Mouse (Mus musculus) brain, embryonic 14.5 days (tissue): ENCODE measurements around the gene Pak6. TPM values are rescaled to one million over a fixed set of nuclear protein-coding genes. Genes with fewer than 3 reads are reported as not detected.

Experiments
- DNase-seq: peaks from one replicate; pipeline ENCODE4 v3.0.0-alpha.2; 2011; ENCODE audit warnings: low read depth
- CTCF ChIP-seq: fragments of 200-500 bp; IDR thresholded peaks from 2 replicates; pipeline ENCODE4 v1.5.1; 2012; ENCODE audit warnings: inconsistent platforms, mild to moderate bottlenecking, moderate library complexity, borderline replicate concordance; ENCODE audit not compliant: insufficient read depth, insufficient read length; ENCODE audit errors: extremely low read depth
- POLR2A ChIP-seq: fragments of 200-500 bp; IDR thresholded peaks from 2 replicates; pipeline ENCODE4 v1.6.1; 2012; ENCODE audit warnings: mild to moderate bottlenecking, inconsistent platforms, borderline replicate concordance; ENCODE audit not compliant: poor library complexity, insufficient read depth, insufficient read length, severe bottlenecking; ENCODE audit errors: extremely low read depth
- polyA plus RNA-seq: library from polyadenylated mRNA; depleted of rRNA; stranded (reverse); fragments of >200 nt; gene quantifications from 2 replicates; pipeline ENCODE4 v1.2.3, GENCODE M21; 2012

Gene Pak6
- polyA plus RNA-seq, 1 experiment: 41.3 TPM

DNA sequence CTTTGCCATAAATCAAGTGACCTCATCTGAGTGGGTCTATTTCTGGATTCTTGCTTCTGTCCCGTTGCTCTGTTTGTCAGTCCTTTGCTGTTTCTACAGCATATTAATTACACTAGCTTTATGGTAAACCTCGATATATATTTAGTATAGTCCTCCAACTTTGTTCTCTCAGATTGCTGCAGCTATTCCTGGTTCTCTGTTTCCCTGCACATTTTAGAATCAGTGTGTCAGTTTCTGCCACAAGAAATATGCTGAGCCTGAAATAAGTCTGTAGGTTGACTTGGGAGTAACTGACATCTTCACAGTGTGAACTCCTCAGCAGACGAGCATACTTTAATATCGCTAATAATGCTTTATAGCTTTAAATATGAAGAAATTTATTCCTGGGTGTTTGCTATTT, 22.0 kb downstream of the Pak6 start:
- TF ChIP-seq POLR2A (no peak), CTCF (no peak)
- DNase-seq: no peak

DNA sequence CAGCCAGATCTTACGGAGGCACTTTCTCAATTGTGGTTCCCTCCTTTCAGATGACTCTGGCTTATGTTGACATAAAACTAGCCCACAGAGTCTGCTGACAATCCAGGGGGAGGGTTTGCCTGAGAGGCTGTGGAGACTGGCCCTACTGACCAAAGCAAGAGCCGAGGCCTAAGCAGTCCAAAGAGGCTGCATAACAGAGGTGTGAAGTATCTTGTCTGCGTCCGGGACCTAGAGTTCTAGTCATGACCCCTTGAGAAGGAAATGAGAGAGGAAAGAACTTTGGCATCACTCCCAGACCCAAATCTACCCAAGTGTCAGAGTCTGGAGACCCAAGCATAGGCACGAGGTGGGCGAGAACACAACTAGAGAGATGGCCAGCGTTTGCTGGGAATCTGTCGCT, 23.6 kb downstream of the Pak6 start:
- TF ChIP-seq CTCF: no peak
- no peak for TF ChIP-seq POLR2A
- DNase-seq: no peak

DNA sequence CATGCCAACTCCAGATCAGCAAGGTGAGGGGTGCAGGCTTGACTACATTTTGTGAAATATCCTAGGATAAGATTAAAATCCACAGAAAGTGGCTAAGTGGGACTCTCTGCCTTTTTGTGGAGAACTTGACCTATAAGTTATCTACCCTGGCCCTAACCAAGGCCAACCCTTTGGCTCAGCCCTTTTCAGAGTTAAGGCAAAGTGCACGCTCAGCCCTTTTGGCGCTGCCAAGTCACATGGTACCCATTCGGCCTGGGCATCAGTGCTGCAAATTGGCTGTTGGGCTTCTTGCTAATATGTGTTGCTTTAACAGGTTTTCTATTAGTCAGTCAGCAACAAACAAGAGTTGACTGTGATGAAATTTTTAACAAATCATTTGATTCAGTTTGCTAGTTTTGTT, 24.7 kb downstream of the Pak6 start:
- no peak for TF ChIP-seq POLR2A
- no peak for TF ChIP-seq CTCF
- no peak for DNase-seq

DNA sequence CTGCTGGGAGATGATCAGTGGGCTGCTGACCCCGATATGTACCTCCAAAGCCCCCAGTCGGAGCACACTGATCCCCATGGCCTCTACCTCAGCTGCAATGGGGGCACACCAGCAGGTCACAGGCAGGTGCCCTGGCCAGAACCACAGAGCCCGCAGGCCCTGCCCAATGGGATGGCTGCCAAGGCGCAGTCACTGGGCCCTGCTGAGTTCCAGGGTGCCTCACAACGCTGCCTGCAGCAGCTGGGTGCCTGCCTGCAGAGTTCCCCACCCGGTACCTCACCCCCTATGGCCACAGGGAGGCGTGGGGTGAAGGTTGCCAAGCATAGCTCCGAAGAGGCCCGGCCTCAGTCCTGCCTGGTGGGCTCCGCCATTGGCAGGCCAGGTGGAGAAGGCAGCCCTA, 26.8 kb downstream of the Pak6 start:
- no peak for TF ChIP-seq POLR2A
- no peak for TF ChIP-seq CTCF
- no peak for DNase-seq

DNA sequence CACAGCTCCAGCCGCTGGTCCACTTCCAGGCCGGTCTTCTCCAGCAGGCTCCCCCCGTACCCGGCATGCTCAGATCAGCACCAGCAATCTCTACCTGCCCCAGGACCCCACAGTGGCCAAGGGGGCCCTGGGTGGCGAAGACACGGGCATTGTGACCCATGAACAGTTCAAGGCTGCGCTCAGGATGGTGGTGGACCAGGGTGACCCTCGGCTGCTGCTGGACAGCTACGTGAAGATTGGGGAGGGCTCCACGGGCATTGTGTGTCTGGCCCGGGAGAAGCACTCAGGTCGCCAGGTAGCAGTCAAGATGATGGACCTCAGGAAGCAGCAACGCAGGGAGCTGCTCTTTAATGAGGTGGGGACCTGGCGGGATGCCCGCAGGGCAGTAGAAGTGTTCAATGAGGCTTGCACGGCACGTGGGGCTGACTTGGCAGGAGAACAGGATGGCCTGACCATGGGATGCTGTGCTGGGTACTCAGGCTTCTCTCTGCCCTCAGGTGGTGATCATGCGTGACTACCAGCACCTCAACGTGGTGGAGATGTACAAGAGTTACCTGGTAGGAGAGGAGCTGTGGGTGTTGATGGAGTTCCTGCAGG, 30.4 kb downstream of the Pak6 start:
- DNase-seq: peak; percentile 56
- no peak for TF ChIP-seq POLR2A
- no peak for TF ChIP-seq CTCF

DNA sequence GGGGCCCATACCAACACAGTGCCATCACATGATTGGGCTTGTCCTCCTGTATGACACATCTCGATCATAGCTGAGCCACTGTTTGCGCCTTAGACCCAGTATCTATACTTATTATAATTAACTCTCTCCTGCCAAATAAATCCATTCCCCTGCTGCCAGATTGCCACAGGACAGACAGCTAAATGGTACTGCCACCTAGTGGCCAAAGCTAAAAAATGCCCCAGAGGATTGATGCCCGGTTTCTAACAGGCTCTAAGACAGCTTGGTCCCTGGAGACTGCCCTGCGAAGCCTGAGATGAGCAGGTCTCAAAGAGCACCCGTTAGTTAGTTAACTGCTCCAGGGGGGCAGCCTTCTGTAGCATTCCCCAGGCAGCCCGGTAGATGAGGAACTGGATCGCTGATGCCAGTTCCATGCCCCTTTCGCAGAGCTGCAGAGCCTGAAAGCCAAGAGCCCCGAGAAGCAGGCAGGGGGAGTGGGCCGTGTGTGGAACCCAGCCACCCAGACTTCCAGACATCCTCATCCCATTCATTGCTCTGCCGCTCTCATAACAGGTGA, 32.7 kb downstream of the Pak6 start:
- peak; percentile 85 for DNase-seq
- TF ChIP-seq POLR2A (no peak), CTCF (peak; percentile 81)

DNA sequence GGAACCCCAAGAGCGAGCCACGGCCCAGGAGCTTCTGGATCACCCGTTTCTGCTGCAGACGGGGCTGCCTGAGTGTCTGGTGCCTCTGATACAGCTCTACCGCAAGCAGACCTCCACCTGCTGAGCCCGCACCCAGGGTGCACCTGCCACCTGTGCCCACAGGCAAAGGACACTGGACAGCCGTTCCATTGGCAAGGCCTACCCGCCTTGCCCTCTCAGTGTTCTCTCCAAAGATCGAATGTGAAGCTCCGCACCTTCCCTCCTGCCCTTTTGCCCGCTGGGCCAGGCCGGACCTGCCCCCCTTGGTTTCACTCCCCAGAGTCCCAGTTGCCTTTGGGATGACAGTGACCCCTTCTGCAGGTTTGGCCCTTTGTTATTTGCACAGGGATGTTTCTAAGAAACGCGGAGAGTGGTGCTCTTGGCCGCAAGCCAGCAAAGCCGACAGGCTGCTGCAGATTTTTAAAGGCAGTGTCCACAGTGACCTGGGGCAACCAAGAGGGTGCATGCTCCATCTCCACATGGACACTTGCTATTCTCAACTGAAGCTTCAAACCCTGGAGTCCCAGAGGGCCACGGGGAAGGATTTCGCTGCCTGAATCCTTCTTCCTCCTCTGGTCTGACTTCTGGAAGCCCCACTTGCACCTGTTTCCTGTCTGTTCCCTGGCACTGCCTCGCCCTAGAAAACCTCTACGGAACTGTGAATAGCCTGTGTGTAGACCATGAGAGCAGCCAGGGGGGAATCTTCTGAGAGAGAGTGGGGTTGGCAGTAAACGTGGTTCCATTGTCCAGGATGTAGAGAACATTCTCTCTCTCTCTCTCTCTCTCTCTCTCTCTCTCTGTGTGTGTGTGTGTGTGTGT, 33.6 kb downstream of the Pak6 start:
- TF ChIP-seq CTCF: no peak
- TF ChIP-seq POLR2A: no peak
- DNase-seq: no peak

DNA sequence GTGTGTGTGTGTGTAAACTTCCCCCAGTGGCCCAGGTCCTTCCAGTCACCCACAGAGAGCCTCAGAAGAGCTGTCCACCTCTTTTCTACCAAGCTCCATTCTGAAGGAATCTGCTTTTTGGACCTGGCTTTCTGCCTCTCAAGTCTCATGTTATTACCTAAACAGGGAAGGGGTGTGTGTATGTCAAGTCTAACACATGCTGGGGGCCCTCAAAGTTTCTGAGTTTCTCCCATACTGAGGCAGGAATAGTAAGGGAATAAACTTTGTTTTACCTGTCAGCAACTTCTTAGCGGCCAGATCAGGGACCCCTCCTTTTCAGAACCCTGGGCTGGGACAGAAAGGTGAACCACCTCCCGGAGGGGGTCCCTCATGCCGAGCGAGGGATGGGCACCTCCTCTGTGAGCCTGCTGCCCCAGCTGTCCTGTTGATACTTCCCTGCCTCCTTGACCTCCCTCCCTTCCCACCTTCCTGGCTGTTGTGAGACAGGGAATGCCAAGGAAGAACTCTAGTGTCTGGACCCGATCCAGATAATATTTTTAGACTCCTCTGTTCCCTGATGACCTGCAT, 34.3 kb downstream of the Pak6 start:
- no peak for DNase-seq
- TF ChIP-seq POLR2A: no peak
- no peak for TF ChIP-seq CTCF

DNA sequence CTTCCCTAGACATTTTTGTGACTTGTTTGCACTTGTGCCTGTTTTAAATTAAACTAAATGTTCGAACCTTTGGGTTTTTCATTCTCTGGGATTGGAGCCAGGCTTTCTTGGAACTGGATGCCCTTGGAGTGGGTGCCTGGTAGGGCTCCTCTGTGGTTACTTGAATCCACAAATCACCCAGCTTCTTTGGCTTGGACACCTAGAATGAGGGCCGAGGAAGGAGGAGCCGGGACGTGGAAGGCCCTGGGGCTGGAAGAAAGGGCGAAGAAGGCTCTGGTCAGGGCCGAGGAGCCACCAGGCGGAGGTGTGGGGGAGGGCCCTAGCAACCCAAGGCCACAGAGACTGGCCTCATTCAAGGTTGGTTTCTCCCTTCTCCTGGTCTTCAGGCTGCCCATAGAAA, 34.9 kb downstream of the Pak6 start:
- TF ChIP-seq POLR2A (no peak), CTCF (no peak)
- no peak for DNase-seq

DNA sequence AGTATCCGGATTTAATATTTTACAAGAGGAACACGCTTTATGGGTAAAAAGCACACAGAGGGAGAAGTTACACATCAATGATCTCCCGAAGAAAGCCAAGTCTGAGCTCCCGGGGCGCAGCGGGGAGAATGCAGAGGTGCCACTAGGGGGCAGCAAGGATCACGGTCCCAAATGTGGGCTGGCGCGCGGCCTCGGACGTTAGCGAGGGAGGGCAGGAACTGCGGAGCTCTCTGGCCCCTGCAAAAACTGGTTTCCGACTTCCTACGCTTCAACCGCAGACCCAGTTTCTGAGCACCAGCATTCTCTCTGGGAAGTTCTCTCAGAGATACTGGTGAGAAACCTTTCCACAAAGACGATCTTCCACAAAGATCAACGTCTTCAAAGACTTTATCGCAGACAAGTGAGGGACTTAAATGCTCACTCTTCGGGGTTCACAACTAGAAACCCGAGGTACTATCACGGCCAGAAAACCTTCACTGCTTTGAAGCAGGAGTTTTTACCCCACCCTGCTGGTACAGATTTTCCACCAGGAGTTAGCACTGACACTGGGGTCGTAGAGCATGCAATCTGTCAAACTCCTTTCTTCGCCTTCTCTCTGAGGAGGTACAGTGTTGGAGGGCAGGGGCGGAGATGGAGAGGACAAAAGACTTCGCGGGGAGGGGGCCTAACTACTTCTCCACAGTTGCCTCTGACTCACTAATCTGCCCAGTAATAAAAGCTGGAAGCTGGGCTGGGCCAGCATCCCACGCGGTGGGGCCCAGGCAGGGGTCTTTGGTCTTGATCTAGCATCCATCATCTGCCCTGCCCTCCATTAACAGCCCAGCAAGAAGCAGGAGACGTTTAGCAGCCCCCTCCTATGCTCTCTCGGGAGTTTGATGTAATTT, 37.3 kb downstream of the Pak6 start:
- TF ChIP-seq CTCF (peak; percentile 91), POLR2A (no peak)
- peak; percentile 74 for DNase-seq
